Mouse (Mus musculus): Measurements from ENCODE around the gene F2r.

- TF ChIP-seq CTCF (IDR thresholded peaks at IDR 0.05; ENCODE audit: control insufficient read depth, insufficient read depth, low read length) (no peak), POLR2A (IDR thresholded peaks at IDR 0.05; ENCODE audit: borderline replicate concordance, control insufficient read depth, low read depth, low read length) (no peak)
Observed at GRCm38 (mm10) chr13:95611752-95612151, 6.5 kb downstream of the F2r start.
